Mouse (Mus musculus) bone marrow macrophage, adult 2 months (primary cell): ENCODE data around the gene Col15a1.

ENCODE experiments used
- CTCF ChIP-seq: IDR thresholded peaks from 2 replicates; pipeline ENCODE4 v1.5.1; 2012; ENCODE audit warnings: low read depth, mild to moderate bottlenecking, low read length, moderate library complexity
- POLR2A ChIP-seq: IDR thresholded peaks from 2 replicates; pipeline ENCODE4 v1.6.1; 2012; ENCODE audit warnings: mild to moderate bottlenecking, low read depth, low read length, borderline replicate concordance

GRCm38 (mm10) chr4:47311929-47312328 lies 104.0 kb downstream of the Col15a1 start:
- TF ChIP-seq CTCF (no peak), POLR2A (no peak)
